Mouse (Mus musculus) left cerebral cortex, adult 2 months (tissue): ENCODE results near the gene Fut1. TPM values are rescaled to one million over a fixed set of nuclear protein-coding genes. Genes with fewer than 3 reads are reported as not detected.

ENCODE experiments used
- DNase-seq, 2 experiments: peaks; one replicate each; pipeline ENCODE4 v3.0.0; 2021 to 2022; ENCODE audit warnings: low spot score in 2 of 2, mixed read lengths in 1 of 2; ENCODE audit errors: extremely low spot score in 1 of 2
- H3K27ac ChIP-seq: fragments of 200-600 bp; 2 replicates; pipeline ENCODE4 v1.8.1; 2022
- H3K4me3 ChIP-seq: fragments of 200-600 bp; 2 replicates; pipeline ENCODE4 v1.8.1; 2022
- CTCF ChIP-seq: fragments of 200-600 bp; IDR thresholded peaks from 2 replicates; pipeline ENCODE4 v1.8.1; 2022; ENCODE audit warnings: antibody characterized with exemption, mild to moderate bottlenecking, moderate library complexity
- intact Hi-C: fragments of 180-260 bp; cut with DNase I; formaldehyde crosslinking; loops from one replicate; pipeline ENCODE4 v1.15.1; 2025
- total RNA-seq, 2 experiments: library from RNA; stranded (reverse); gene quantifications; 2 replicates each; pipeline ENCODE4 v1.2.3; 2021

Gene Fut1
- total RNA-seq, 2 experiments from 2014 or later, result not detected

DNA sequence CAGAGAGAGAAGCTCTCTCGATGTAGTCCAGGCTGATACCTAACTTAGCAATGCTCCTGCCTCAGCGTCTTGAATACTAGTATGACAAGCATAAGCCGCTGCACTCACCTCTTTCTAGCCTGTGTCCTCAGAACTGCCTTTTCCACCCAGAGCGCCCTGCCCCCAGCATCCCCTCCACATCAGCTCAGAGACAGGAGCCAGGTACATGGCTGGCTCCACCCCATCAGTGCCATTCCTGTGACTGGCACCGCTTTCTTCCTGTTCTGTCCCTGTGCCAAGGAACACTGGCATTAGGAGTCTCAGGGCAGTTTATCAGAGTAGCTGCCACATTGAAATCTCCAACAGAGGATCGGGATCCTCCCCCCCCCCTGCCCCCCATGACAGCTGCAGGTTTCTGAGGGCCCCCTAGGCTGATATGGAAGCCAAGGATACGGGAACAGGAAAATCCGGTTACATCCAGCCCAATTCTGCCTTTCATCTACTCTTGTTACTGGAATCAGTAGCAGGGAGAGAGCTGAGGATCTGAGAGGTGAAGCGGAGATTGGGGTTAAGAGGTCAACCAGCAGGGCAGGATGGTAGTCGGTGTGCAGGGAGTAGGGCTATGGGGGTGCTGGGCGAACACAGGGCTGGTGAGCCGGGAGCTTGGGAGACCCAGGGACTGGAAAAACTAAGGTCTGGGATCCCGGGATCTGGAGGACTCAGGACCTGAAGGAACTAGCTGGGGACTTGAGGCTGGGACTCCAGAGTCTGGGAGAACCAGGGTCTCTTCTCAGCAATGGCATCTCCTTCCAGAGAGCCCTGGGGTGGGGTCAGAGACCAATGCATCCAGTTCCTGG is 48.4 kb downstream of the Fut1 start:
- intact Hi-C loops, result no loop called here
- TF ChIP-seq CTCF, result no peak
- Histone ChIP-seq H3K27ac (no peak overlapping the region), H3K4me3 (no peak overlapping the region)
- DNase-seq, result no peak

DNA sequence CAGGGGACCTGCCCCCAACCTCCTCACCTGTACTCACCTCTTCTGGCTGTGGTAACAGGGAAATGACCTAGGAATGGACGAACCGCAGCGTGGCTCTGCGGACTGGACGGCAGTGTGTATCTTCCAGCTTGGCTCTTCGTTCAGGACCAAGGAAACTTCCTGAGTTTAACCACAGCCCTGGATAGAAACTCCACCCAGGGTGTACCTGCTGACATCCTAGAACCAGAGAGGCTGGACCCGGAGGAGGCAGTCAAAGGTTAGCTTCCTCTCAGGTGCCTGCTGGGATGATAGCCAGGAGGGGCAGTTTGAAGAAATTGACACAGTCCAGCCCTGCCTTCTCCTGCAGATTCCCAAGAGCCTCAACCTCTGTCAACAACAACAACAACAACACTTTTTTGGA is 49.1 kb downstream of the Fut1 start, which contains the start of gene Fut2:
TSS of gene Fut2 (minus strand) at position 234 of the 400 bp plus-strand sequence.
- Histone ChIP-seq H3K27ac (no peak within 1 kb of the TSS), H3K4me3 (no peak within 1 kb of the TSS)
- TF ChIP-seq CTCF, result no peak
- DNase-seq, result no peak
- intact Hi-C loops, result no loop called here

GRCm38 (mm10) chr7:45667761-45668160 is 50.7 kb downstream of the Fut1 start:
- no peak for DNase-seq
- H3K4me3 ChIP-seq, result no peak overlapping the region
- no peak overlapping the region for H3K27ac ChIP-seq
- TF ChIP-seq CTCF, result no peak
- intact Hi-C loops, result no loop called here

GRCm38 (mm10) chr7:45668921-45669320 is 51.8 kb downstream of the Fut1 start:
- peak; percentile 26 for TF ChIP-seq CTCF
- intact Hi-C loops, result no loop called here
- H3K27ac ChIP-seq, result no peak overlapping the region
- H3K4me3 ChIP-seq, result no peak overlapping the region
- no peak for DNase-seq

Other genes with a start within 250 kb of the Fut1 start
- 100 to 1,000 TPM; 156 to 178 TPM for gene Lin7b, start 246.7 kb upstream of the Fut1 start, total RNA-seq
- 100 to 1,000 TPM; 428 to 429 TPM for gene Snrnp70, start 221.5 kb upstream of the Fut1 start, total RNA-seq
- gene Kcna7, start 211.6 kb upstream of the Fut1 start, total RNA-seq, result not detected
- not detected for gene Ntf5, start 203.6 kb upstream of the Fut1 start, total RNA-seq
- gene Lhb, start 196.5 kb upstream of the Fut1 start, total RNA-seq, result not detected
- gene Gys1, start 182.4 kb upstream of the Fut1 start, total RNA-seq, result 10 to 100 TPM; 18.2 to 19.2 TPM
- 10 to 100 TPM; 34.4 to 39.9 TPM for gene Ruvbl2, start 179.2 kb upstream of the Fut1 start, total RNA-seq
- 100 to 1,000 TPM; 200 to 208 TPM for gene Ftl1, start 157.4 kb upstream of the Fut1 start, total RNA-seq
- gene Bax, start 150.4 kb upstream of the Fut1 start, total RNA-seq, result 10 to 100 TPM; 66.9 to 67.4 TPM
- gene Tulp2, start 135.4 kb upstream of the Fut1 start, total RNA-seq, result under 1 TPM in 1 of 2 experiments, not detected in 1; 0.30 TPM
- gene Gm45808, start 130.5 kb upstream of the Fut1 start, total RNA-seq, result 1 to 10 TPM; 1.5 to 2.0 TPM
- 1 to 10 TPM; 3.7 to 4.8 TPM for gene Dhdh, start 128.5 kb upstream of the Fut1 start, total RNA-seq
- 100 to 1,000 TPM in 1 of 2 experiments, 10 to 100 TPM in 1; 95.4 to 106 TPM for gene Nucb1, start 106.9 kb upstream of the Fut1 start, total RNA-seq
- gene Ppp1r15a, start 91.0 kb upstream of the Fut1 start, total RNA-seq, result 10 to 100 TPM; 25.2 to 29.3 TPM
- gene Plekha4, start 91.0 kb upstream of the Fut1 start, total RNA-seq, result 1 to 10 TPM; 4.2 to 5.1 TPM
- gene Hsd17b14, start 62.4 kb upstream of the Fut1 start, total RNA-seq, result under 1 TPM; 0.61 to 0.68 TPM
- gene Bcat2, start 47.1 kb upstream of the Fut1 start, total RNA-seq, result 10 to 100 TPM; 25.4 to 26.2 TPM
- not detected for gene Fgf21, start 1.8 kb upstream of the Fut1 start, total RNA-seq
- gene Izumo1, start 4.5 kb downstream of the Fut1 start, total RNA-seq, result under 1 TPM in 1 of 2 experiments, not detected in 1; 0.34 TPM
- gene Rasip1, start 10.2 kb downstream of the Fut1 start, total RNA-seq, result 1 to 10 TPM; 6.1 to 8.0 TPM
- 1 to 10 TPM; 3.5 to 3.9 TPM for gene Mamstr, start 22.7 kb downstream of the Fut1 start, total RNA-seq
- under 1 TPM in 1 of 2 experiments, not detected in 1; 0.11 TPM for gene Fut2, start 49.1 kb downstream of the Fut1 start, total RNA-seq
- gene Ntn5, start 66.7 kb downstream of the Fut1 start, total RNA-seq, result 1 to 10 TPM; 6.4 to 6.9 TPM
- gene Sec1, start 77.1 kb downstream of the Fut1 start, total RNA-seq, result 1 to 10 TPM; 1.1 to 1.2 TPM
- gene Car11, start 82.6 kb downstream of the Fut1 start, total RNA-seq, result 100 to 1,000 TPM; 211 to 244 TPM
- 100 to 1,000 TPM in 1 of 2 experiments, 10 to 100 TPM in 1; 60.3 to 104 TPM for gene Dbp, start 87.8 kb downstream of the Fut1 start, total RNA-seq
- gene Rpl18, start 98.2 kb downstream of the Fut1 start, total RNA-seq, result 100 to 1,000 TPM; 318 to 325 TPM
- gene Sphk2, start 100.7 kb downstream of the Fut1 start, total RNA-seq, result 10 to 100 TPM; 30.8 to 34.4 TPM
- gene Fam83e, start 103.9 kb downstream of the Fut1 start, total RNA-seq, result under 1 TPM; 0.37 to 0.41 TPM
- gene Spaca4, start 108.5 kb downstream of the Fut1 start, total RNA-seq, result not detected
- 100 to 1,000 TPM; 258 to 279 TPM for gene Lmtk3, start 166.4 kb downstream of the Fut1 start, total RNA-seq
- 10 to 100 TPM; 11.3 to 13.6 TPM for gene Sult2b1, start 167.4 kb downstream of the Fut1 start, total RNA-seq
- gene Cyth2, start 197.3 kb downstream of the Fut1 start, total RNA-seq, result 100 to 1,000 TPM; 172 to 185 TPM
- 1 to 10 TPM; 2.3 to 2.5 TPM for gene Kcnj14, start 207.5 kb downstream of the Fut1 start, total RNA-seq
- 10 to 100 TPM; 17.9 to 22.1 TPM for gene Grwd1, start 213.7 kb downstream of the Fut1 start, total RNA-seq